Comparison of ENCODE assay signal across 16 mouse cellular contexts in the genomic region with DNA sequence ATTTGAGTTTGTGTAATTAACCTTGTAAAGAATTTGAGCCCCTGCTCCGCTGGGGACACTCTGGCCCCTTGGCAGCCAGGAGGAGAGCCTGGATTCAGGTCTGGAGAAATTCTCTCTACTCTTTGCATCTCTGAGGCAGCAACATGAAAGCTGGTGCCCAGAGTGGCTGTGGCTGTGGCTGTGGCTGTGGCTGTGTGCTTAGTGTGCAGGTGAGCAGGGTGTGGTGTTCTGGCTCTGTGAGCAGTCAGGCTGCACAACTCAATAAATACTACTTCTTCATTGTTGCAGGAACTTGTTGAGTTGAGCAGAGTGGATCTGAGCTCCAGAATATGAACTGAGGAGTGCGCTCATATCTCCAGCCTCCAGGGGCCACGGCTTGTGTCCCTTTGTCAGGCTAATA. TPM values are rescaled to one million over a fixed set of nuclear protein-coding genes. Genes with fewer than 3 reads are reported as not detected.
DNase-seq lines count a peak whose midpoint lies in the region; ATAC-seq and TF ChIP-seq lines count a peak whose summit lies in the region.
"Had no signal": no experiment of that assay in that cellular context is flagged by ENCODE, and none has a peak within 500 bp of the region (broad histone marks: within the 10 kb centered on the region; RNA-seq: fewer than 3 reads in every experiment).

No protein-coding gene starts in this region.

- no peak overlapping the region for H3K4me3 ChIP-seq in hindbrain, embryonic 13.5 days
- H3K4me3 ChIP-seq in hindbrain, embryonic 12.5 days, result no peak overlapping the region
- no peak overlapping the region for H3K4me3 ChIP-seq in lung, postnatal 0 days (ENCODE audit: low read depth, low read length)
- H3K4me3 ChIP-seq in forebrain, embryonic 13.5 days, result no peak overlapping the region
- no peak overlapping the region for H3K4me3 ChIP-seq in stomach, postnatal 0 days (ENCODE audit: low read depth, low read length)
- H3K4me3 ChIP-seq: erythroblast, embryonic 14.5 days; hindbrain, embryonic 15.5 days; liver, embryonic 15.5 days; myocyte had no signal

- WGBS in hindbrain, embryonic 13.5 days, result 54% methylated on average over 3 of the region's 3 CpGs
- 63% methylated on average over 3 of the region's 3 CpGs for WGBS in hindbrain, embryonic 12.5 days
- WGBS in lung, postnatal 0 days, result 67% methylated on average over 3 of the region's 3 CpGs
- WGBS in forebrain, embryonic 13.5 days, result 63% methylated on average over 3 of the region's 3 CpGs
- WGBS in stomach, postnatal 0 days, result 47% methylated on average over 3 of the region's 3 CpGs

- no peak for TF ChIP-seq EP300 in lung, postnatal 0 days (IDR thresholded peaks at IDR 0.05)
- TF ChIP-seq EP300 in stomach, postnatal 0 days (optimal IDR thresholded peaks at IDR 0.05), result no peak

- peak overlapping the region; percentile 6; the same call in 1 of the 2 replicates for H3K27ac ChIP-seq in hindbrain, embryonic 13.5 days
- H3K27ac ChIP-seq in hindbrain, embryonic 12.5 days, result no peak overlapping the region
- no peak overlapping the region for H3K27ac ChIP-seq in lung, postnatal 0 days (ENCODE audit: low read length)
- peak overlapping the region; percentile 38; the same call in 1 of the 2 replicates for H3K27ac ChIP-seq in forebrain, embryonic 13.5 days
- peak overlapping the region; percentile 85 for H3K27ac ChIP-seq in stomach, postnatal 0 days (replicated peaks)
- H3K27ac ChIP-seq: liver, embryonic 15.5 days had no signal

- no peak overlapping the region for H3K9ac ChIP-seq in hindbrain, embryonic 13.5 days
- H3K9ac ChIP-seq in hindbrain, embryonic 12.5 days, result no peak overlapping the region
- H3K9ac ChIP-seq in lung, postnatal 0 days (replicated peaks; ENCODE audit: low read depth), result no peak overlapping the region
- no peak overlapping the region for H3K9ac ChIP-seq in forebrain, embryonic 13.5 days
- peak overlapping the region; percentile 45; the same call in 1 of the 2 replicates for H3K9ac ChIP-seq in stomach, postnatal 0 days (ENCODE audit: low read length)
- H3K9ac ChIP-seq: hindbrain, embryonic 15.5 days; liver, embryonic 15.5 days had no signal

- H3K4me1 ChIP-seq in hindbrain, embryonic 13.5 days (replicated peaks), result peaks cover 37% of the 10 kb centered on the region
- H3K4me1 ChIP-seq in hindbrain, embryonic 12.5 days, result peaks cover 36% of the 10 kb centered on the region
- no peaks in the 10 kb centered on the region for H3K4me1 ChIP-seq in lung, postnatal 0 days (ENCODE audit: insufficient read depth, low read depth, low read length)
- peaks cover 32% of the 10 kb centered on the region for H3K4me1 ChIP-seq in forebrain, embryonic 13.5 days
- peaks cover 2% of the 10 kb centered on the region; the same call in 1 of the 2 replicates for H3K4me1 ChIP-seq in stomach, postnatal 0 days (replicated peaks; ENCODE audit: control insufficient read depth, insufficient read depth)

- peaks cover 56% of the 10 kb centered on the region for H3K36me3 ChIP-seq in hindbrain, embryonic 13.5 days
- peaks cover 44% of the 10 kb centered on the region for H3K36me3 ChIP-seq in hindbrain, embryonic 12.5 days
- no peaks in the 10 kb centered on the region for H3K36me3 ChIP-seq in lung, postnatal 0 days (ENCODE audit: insufficient read depth, low read length)
- H3K36me3 ChIP-seq in forebrain, embryonic 13.5 days (ENCODE audit: poor library complexity, severe bottlenecking), result peaks cover 56% of the 10 kb centered on the region
- peaks cover 9% of the 10 kb centered on the region for H3K36me3 ChIP-seq in stomach, postnatal 0 days (ENCODE audit: control insufficient read depth, insufficient read depth, low read length)

- no peak for ATAC-seq in hindbrain, embryonic 13.5 days (ENCODE audit: low FRiP score)
- no peak for ATAC-seq in hindbrain, embryonic 12.5 days (ENCODE audit: low FRiP score)
- ATAC-seq in lung, postnatal 0 days, result 0 out of 2 replicates have a peak, but pooled peaks have one; percentile 20
- 0 out of 2 replicates have a peak, but pooled peaks have one; percentile 4 for ATAC-seq in forebrain, embryonic 13.5 days
- ATAC-seq in stomach, postnatal 0 days (ENCODE audit: low FRiP score, low TSS enrichment), result peak; percentile 59
- no peak for ATAC-seq in megakaryocyte progenitor cell, adult 5-6 weeks (replicated peaks; ENCODE audit: poor library complexity)

- H3K4me2 ChIP-seq in hindbrain, embryonic 13.5 days, result no peak overlapping the region
- no peak overlapping the region for H3K4me2 ChIP-seq in hindbrain, embryonic 12.5 days (replicated peaks)
- H3K4me2 ChIP-seq in lung, postnatal 0 days (replicated peaks; ENCODE audit: low read depth, low read length), result no peak overlapping the region
- no peak overlapping the region for H3K4me2 ChIP-seq in forebrain, embryonic 13.5 days
- no peak overlapping the region for H3K4me2 ChIP-seq in stomach, postnatal 0 days (replicated peaks; ENCODE audit: low read depth)
- H3K4me2 ChIP-seq: hindbrain, embryonic 15.5 days; liver, embryonic 15.5 days had no signal

- DNase-seq in lung, postnatal 0 days (ENCODE audit: low spot score), result peak; percentile 35
- no peak for DNase-seq in lung, postnatal 25 days (ENCODE audit: low spot score)
- DNase-seq in stomach, postnatal 0 days (ENCODE audit: low spot score), result peak; percentile 57
- DNase-seq: layer of hippocampus, adult 9-11 months; right cerebral cortex, postnatal 14 days had no signal

- TF ChIP-seq CTCF in lung, postnatal 0 days (IDR thresholded peaks at IDR 0.05), result no peak
- no peak for TF ChIP-seq CTCF in stomach, postnatal 0 days (IDR thresholded peaks at IDR 0.05; ENCODE audit: low read depth)

- no peaks in the 10 kb centered on the region for H3K27me3 ChIP-seq in hindbrain, embryonic 13.5 days
- no peaks in the 10 kb centered on the region for H3K27me3 ChIP-seq in hindbrain, embryonic 12.5 days
- H3K27me3 ChIP-seq in lung, postnatal 0 days (replicated peaks; ENCODE audit: insufficient read depth, low read length), result no peaks in the 10 kb centered on the region
- H3K27me3 ChIP-seq in forebrain, embryonic 13.5 days, result no peaks in the 10 kb centered on the region
- no peaks in the 10 kb centered on the region for H3K27me3 ChIP-seq in stomach, postnatal 0 days (ENCODE audit: control insufficient read depth, insufficient read depth, low read length)
- H3K27me3 ChIP-seq: hindbrain, embryonic 15.5 days; liver, embryonic 15.5 days had no signal

- H3K9me3 ChIP-seq in hindbrain, embryonic 13.5 days, result no peaks in the 10 kb centered on the region
- H3K9me3 ChIP-seq in hindbrain, embryonic 12.5 days (replicated peaks), result no peaks in the 10 kb centered on the region
- H3K9me3 ChIP-seq in lung, postnatal 0 days (ENCODE audit: low read length), result no peaks in the 10 kb centered on the region
- no peaks in the 10 kb centered on the region for H3K9me3 ChIP-seq in forebrain, embryonic 13.5 days (replicated peaks)
- H3K9me3 ChIP-seq in stomach, postnatal 0 days (ENCODE audit: control insufficient read depth, low read length), result no peaks in the 10 kb centered on the region
- H3K9me3 ChIP-seq: hindbrain, embryonic 15.5 days; liver, embryonic 15.5 days had no signal

RNA-seq across cellular contexts. Expression of gene Zbtb17, which starts 14.4 kb away (rescaled TPM):
- polyA plus RNA-seq in hindbrain, embryonic 13.5 days (2015; fragmentation: Nextera tagmentation; extraction: Ambion mirVana), result 50.0 and 50.3 TPM in 2 replicates
- polyA plus RNA-seq in hindbrain, embryonic 12.5 days (2016; fragmentation: Nextera tagmentation; extraction: Ambion mirVana), result 50.7 and 56.6 TPM in 2 replicates
- polyA plus RNA-seq in lung, postnatal 0 days (2015; fragmentation: Nextera tagmentation; extraction: Ambion mirVana), result 14.1 and 14.3 TPM in 2 replicates
- polyA plus RNA-seq in forebrain, embryonic 13.5 days (2015; fragmentation: Nextera tagmentation; extraction: Ambion mirVana), result 60.9 and 63.7 TPM in 2 replicates
- polyA plus RNA-seq in stomach, postnatal 0 days (2015; fragmentation: Nextera tagmentation; extraction: Ambion mirVana), result 13.3 and 16.8 TPM in 2 replicates
- 12.0 and 14.0 TPM in 2 replicates for total RNA-seq in megakaryocyte progenitor cell, adult 5-6 weeks (2015)
- 15.2 and 21.3 TPM in 2 replicates for total RNA-seq in megakaryocyte progenitor cell, adult 5-6 weeks (2017)

RNA-seq across cellular contexts. Expression of gene Srarp, which starts 23.0 kb away (rescaled TPM):
- not detected in 2 replicates for polyA plus RNA-seq in hindbrain, embryonic 13.5 days (2015; fragmentation: Nextera tagmentation; extraction: Ambion mirVana)
- polyA plus RNA-seq in hindbrain, embryonic 12.5 days (2016; fragmentation: Nextera tagmentation; extraction: Ambion mirVana), result not detected in 2 replicates
- not detected in 2 replicates for polyA plus RNA-seq in lung, postnatal 0 days (2015; fragmentation: Nextera tagmentation; extraction: Ambion mirVana)
- polyA plus RNA-seq in forebrain, embryonic 13.5 days (2015; fragmentation: Nextera tagmentation; extraction: Ambion mirVana), result not detected in 2 replicates
- polyA plus RNA-seq in stomach, postnatal 0 days (2015; fragmentation: Nextera tagmentation; extraction: Ambion mirVana), result not detected in 2 replicates
- total RNA-seq in megakaryocyte progenitor cell, adult 5-6 weeks (2015), result not detected in 2 replicates
- total RNA-seq in megakaryocyte progenitor cell, adult 5-6 weeks (2017), result not detected in 2 replicates
- total RNA-seq: common myeloid progenitor, adult 5-6 weeks; megakaryocyte-erythroid progenitor cell, adult 5-6 weeks had no signal
- polyA plus RNA-seq: erythroblast, embryonic 14.5 days; liver, embryonic 15.5 days; myocyte had no signal

RNA-seq across cellular contexts. Expression of gene Hspb7, which starts 38.3 kb away (rescaled TPM):
- 0.06 and 0.08 TPM in 2 replicates for polyA plus RNA-seq in hindbrain, embryonic 13.5 days (2015; fragmentation: Nextera tagmentation; extraction: Ambion mirVana)
- 0.10 TPM in 1 of 2 replicates, not detected in the other for polyA plus RNA-seq in hindbrain, embryonic 12.5 days (2016; fragmentation: Nextera tagmentation; extraction: Ambion mirVana)
- 1.9 and 2.3 TPM in 2 replicates for polyA plus RNA-seq in lung, postnatal 0 days (2015; fragmentation: Nextera tagmentation; extraction: Ambion mirVana)
- polyA plus RNA-seq in forebrain, embryonic 13.5 days (2015; fragmentation: Nextera tagmentation; extraction: Ambion mirVana), result not detected in 2 replicates
- 2.3 and 3.5 TPM in 2 replicates for polyA plus RNA-seq in stomach, postnatal 0 days (2015; fragmentation: Nextera tagmentation; extraction: Ambion mirVana)
- not detected in 2 replicates for total RNA-seq in megakaryocyte progenitor cell, adult 5-6 weeks (2015)
- not detected in 2 replicates for total RNA-seq in megakaryocyte progenitor cell, adult 5-6 weeks (2017)
- total RNA-seq: common myeloid progenitor, adult 5-6 weeks; megakaryocyte-erythroid progenitor cell, adult 5-6 weeks had no signal
- polyA plus RNA-seq: erythroblast, embryonic 14.5 days; hindbrain, embryonic 15.5 days had no signal

RNA-seq across cellular contexts. Expression of gene Clcnkb, which starts 43.1 kb away (rescaled TPM):
- not detected in 2 replicates for polyA plus RNA-seq in hindbrain, embryonic 13.5 days (2015; fragmentation: Nextera tagmentation; extraction: Ambion mirVana)
- polyA plus RNA-seq in hindbrain, embryonic 12.5 days (2016; fragmentation: Nextera tagmentation; extraction: Ambion mirVana), result not detected in 2 replicates
- not detected in 2 replicates for polyA plus RNA-seq in lung, postnatal 0 days (2015; fragmentation: Nextera tagmentation; extraction: Ambion mirVana)
- not detected in 2 replicates for polyA plus RNA-seq in forebrain, embryonic 13.5 days (2015; fragmentation: Nextera tagmentation; extraction: Ambion mirVana)
- polyA plus RNA-seq in stomach, postnatal 0 days (2015; fragmentation: Nextera tagmentation; extraction: Ambion mirVana), result not detected in 2 replicates
- not detected in 2 replicates for total RNA-seq in megakaryocyte progenitor cell, adult 5-6 weeks (2015)
- not detected in 2 replicates for total RNA-seq in megakaryocyte progenitor cell, adult 5-6 weeks (2017)
- total RNA-seq: common myeloid progenitor, adult 5-6 weeks; left cerebral cortex, postnatal 14 days; megakaryocyte-erythroid progenitor cell, adult 5-6 weeks had no signal
- polyA plus RNA-seq: erythroblast, embryonic 14.5 days; hindbrain, embryonic 15.5 days; liver, embryonic 15.5 days had no signal

Comparison
In these comparisons a context has a peak if more than half of its experiments do, and no peak if none do; other contexts are left out.
1. H3K27ac ChIP-seq: peak in hindbrain, embryonic 13.5 days (single experiment), forebrain, embryonic 13.5 days (single experiment) and stomach, postnatal 0 days (single experiment); none in hindbrain, embryonic 12.5 days (single experiment) and lung, postnatal 0 days (single experiment).
2. ATAC-seq: peak in lung, postnatal 0 days (single experiment), forebrain, embryonic 13.5 days (single experiment) and stomach, postnatal 0 days (single experiment); none in hindbrain, embryonic 13.5 days (single experiment), hindbrain, embryonic 12.5 days (single experiment) and megakaryocyte progenitor cell, adult 5-6 weeks (single experiment).